Mouse (Mus musculus) urinary bladder, adult 18-20 months (tissue): ENCODE measurements around the gene Srrm4.

Source experiments
- DNase-seq, 2 experiments: peaks; one replicate each; pipeline ENCODE4 v3.0.0; 2022; ENCODE audit warnings: low spot score in 2 of 2, mixed read lengths in 2 of 2

Gene Srrm4

GRCm38 (mm10) chr5:116591346-116592048 is at the start of gene Srrm4:
Srrm4 (minus strand) TSS chr5:116591817.
- DNase-seq, result peak in 1 of 2 experiments; percentile 60

- no peak for DNase-seq
These were observed 1.3 kb upstream of the Srrm4 start for GRCm38 (mm10) chr5:116592801-116593430.

- no peak for DNase-seq
These were observed 608 bp upstream of the Srrm4 start for GRCm38 (mm10) chr5:116592049-116592800.

- no peak for DNase-seq
These were observed 919 bp downstream of the Srrm4 start for GRCm38 (mm10) chr5:116590698-116591097.

- no peak for DNase-seq
These were observed 2.0 kb downstream of the Srrm4 start for GRCm38 (mm10) chr5:116589631-116590030.

- no peak for DNase-seq
These were observed 2.8 kb downstream of the Srrm4 start for GRCm38 (mm10) chr5:116588836-116589235.

GRCm38 (mm10) chr5:116579533-116579932 is 12.1 kb downstream of the Srrm4 start:
- DNase-seq, result no peak

- no peak for DNase-seq
These were observed 14.5 kb downstream of the Srrm4 start for GRCm38 (mm10) chr5:116577082-116577481.

GRCm38 (mm10) chr5:116573307-116573706 is 18.3 kb downstream of the Srrm4 start:
- DNase-seq, result no peak

- no peak for DNase-seq
These were observed 19.7 kb downstream of the Srrm4 start for GRCm38 (mm10) chr5:116571936-116572335.

GRCm38 (mm10) chr5:116571232-116571861 is 20.3 kb downstream of the Srrm4 start:
- DNase-seq, result no peak

GRCm38 (mm10) chr5:116570566-116570965 is 21.1 kb downstream of the Srrm4 start:
- DNase-seq, result no peak

- DNase-seq, result no peak
These were observed 22.0 kb downstream of the Srrm4 start for GRCm38 (mm10) chr5:116569629-116570028.

- DNase-seq, result no peak
These were observed 23.6 kb downstream of the Srrm4 start for GRCm38 (mm10) chr5:116568050-116568449.

GRCm38 (mm10) chr5:116567298-116567697 is 24.3 kb downstream of the Srrm4 start:
- DNase-seq, result no peak

GRCm38 (mm10) chr5:116566385-116567045 is 25.1 kb downstream of the Srrm4 start:
- DNase-seq, result no peak

- DNase-seq, result no peak
These were observed 26.0 kb downstream of the Srrm4 start for GRCm38 (mm10) chr5:116565573-116565972.

- DNase-seq, result no peak
These were observed 27.2 kb downstream of the Srrm4 start for GRCm38 (mm10) chr5:116564391-116564790.

GRCm38 (mm10) chr5:116563713-116564112 is 27.9 kb downstream of the Srrm4 start:
- no peak for DNase-seq

- DNase-seq, result no peak
These were observed 32.5 kb downstream of the Srrm4 start for GRCm38 (mm10) chr5:116559091-116559490.

- DNase-seq, result no peak
These were observed 35.0 kb downstream of the Srrm4 start for GRCm38 (mm10) chr5:116556614-116557013.

- no peak for DNase-seq
These were observed 37.7 kb downstream of the Srrm4 start for GRCm38 (mm10) chr5:116553868-116554267.
